Mouse (Mus musculus) layer of hippocampus, postnatal 36 days (tissue): Measurements from ENCODE around the gene Trmt112. TPM values are rescaled to one million over a fixed set of nuclear protein-coding genes. Genes with fewer than 3 reads are reported as not detected.

Experiments used
- DNase-seq, 2 experiments: peaks; one replicate each; pipeline ENCODE4 v3.0.0; 2022
- total RNA-seq, 2 experiments: library from RNA; stranded (reverse); gene quantifications; 2 replicates each; pipeline ENCODE4 v1.2.3; 2021

Trmt112 gene
- total RNA-seq, 2 experiments from 2014 or later = 46.5 to 48.1 TPM

- DNase-seq = no peak
These were observed 16.3 kb downstream of the Trmt112 start for GRCm38 (mm10) chr19:6925611-6926329.

DNA sequence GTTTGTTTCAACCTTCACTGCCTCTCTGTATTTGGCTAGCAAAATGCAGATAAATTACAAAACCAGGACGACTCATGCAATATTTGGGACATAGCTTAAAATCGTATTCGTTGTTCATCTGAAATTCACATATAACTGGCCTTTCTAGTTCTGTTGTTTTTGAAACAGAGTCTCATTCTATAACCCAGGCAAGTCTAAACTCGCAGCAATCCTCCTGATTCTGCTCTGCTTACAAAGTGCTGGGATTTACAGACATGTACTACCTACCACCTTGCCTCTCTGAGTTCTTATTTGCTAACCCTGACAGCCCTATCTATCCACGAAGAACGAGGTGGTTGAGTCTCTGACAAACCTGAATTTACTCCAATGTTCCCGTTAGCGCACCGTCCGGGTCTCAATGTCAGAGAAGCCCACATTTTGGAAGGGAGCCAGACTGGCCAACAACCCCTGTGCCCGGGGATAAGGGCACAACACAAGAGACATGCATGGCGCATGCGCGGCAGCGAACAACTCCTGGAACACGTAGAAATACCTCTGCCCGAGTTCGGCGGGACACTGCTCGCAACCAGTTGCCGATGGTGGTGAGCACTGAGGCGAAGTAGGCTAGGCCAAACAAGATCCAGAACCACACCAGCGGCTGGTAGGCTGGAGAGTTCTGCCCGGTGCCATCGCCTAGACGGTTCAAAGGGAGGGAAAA, 17.2 kb downstream of the Trmt112 start:
- no peak for DNase-seq

DNA sequence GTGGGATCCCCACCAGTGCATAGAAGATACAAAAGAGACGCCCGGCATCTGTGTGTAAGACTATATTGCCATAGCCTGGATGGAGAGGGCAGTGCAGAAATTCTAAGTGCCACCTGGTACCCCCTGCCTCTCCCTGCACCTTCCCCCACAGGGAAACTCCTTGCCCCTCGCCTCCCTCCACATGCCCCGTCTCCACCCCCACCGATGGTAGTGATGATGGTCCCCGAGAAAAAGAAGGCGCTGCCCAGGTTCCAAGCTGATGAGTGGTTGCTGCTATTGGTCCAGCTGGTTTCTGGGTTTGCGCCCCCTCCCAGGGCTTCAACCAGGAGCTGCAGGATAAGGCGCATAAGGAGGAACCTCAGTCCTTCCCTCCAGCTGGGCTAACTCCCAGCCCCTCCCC, 18.6 kb downstream of the Trmt112 start:
- no peak for DNase-seq

DNA sequence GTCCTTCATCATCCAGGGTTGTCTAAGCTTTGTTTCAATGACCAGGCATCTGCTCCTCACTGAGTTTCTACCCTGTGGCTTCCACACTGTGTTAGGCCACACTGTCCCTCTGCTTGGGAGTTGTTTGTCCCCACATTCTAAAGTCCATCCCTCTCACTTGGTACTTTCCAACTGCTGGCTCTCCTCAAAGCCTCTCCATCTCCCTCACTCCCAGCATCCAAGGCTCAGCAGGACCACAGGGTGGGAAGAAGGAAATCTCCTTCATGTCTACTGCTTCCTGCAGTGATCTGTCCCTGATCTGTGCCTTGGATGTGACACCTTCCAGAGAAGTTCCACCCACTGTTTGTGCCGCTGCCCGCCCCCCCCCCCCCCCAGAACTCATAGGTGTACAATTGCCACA, 21.5 kb downstream of the Trmt112 start:
- no peak for DNase-seq

DNA sequence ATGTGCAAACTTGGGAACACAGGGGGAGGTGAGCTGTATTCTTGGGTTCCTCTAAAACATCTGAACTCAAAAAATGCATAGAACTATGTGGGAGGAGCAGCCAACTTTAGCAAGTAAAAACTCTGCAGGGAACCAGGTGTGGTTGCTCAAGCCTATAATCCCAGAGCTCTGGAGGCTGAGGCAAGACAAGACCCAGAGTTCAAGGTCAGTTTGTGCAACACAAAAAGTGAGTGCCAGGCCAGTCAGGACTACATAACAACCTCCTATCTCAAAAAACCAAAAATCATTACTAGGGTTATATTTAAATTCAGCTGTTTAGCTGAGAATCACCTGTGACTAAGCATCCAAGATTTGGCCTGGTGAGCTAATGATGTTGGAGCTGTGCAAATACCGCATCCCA, 22.5 kb downstream of the Trmt112 start:
- DNase-seq = no peak

DNA sequence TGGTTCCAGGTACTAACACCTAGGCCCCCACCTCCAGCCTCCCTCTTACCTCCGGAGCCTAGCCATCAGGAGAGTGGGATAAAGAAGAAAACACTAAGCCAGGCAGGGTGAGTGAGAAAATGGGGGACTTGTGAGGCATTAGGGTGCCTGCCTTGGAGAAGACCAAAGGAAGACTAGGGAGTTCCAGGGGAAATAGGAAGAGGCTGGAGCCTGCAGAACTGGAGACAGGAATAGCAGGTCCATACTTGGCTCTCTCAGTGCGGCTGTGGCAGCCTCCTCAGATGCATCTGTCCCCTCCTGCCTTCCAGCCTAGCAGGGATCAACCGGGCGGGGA, 23.6 kb downstream of the Trmt112 start:
- no peak for DNase-seq

GRCm38 (mm10) chr19:6933436-6934194, 24.1 kb downstream of the Trmt112 start:
- DNase-seq = no peak

- DNase-seq = no peak
These were observed 24.9 kb downstream of the Trmt112 start, which contains the start of gene Kcnk4 for GRCm38 (mm10) chr19:6934195-6934977. Kcnk4 (minus strand) TSS chr19:6934515.

- no peak for DNase-seq
These were observed 26.8 kb downstream of the Trmt112 start for GRCm38 (mm10) chr19:6936299-6936698.

- no peak for DNase-seq
These were observed 28.3 kb downstream of the Trmt112 start for GRCm38 (mm10) chr19:6937541-6938465.

GRCm38 (mm10) chr19:6939106-6940002, 29.9 kb downstream of the Trmt112 start:
- DNase-seq = no peak

DNA sequence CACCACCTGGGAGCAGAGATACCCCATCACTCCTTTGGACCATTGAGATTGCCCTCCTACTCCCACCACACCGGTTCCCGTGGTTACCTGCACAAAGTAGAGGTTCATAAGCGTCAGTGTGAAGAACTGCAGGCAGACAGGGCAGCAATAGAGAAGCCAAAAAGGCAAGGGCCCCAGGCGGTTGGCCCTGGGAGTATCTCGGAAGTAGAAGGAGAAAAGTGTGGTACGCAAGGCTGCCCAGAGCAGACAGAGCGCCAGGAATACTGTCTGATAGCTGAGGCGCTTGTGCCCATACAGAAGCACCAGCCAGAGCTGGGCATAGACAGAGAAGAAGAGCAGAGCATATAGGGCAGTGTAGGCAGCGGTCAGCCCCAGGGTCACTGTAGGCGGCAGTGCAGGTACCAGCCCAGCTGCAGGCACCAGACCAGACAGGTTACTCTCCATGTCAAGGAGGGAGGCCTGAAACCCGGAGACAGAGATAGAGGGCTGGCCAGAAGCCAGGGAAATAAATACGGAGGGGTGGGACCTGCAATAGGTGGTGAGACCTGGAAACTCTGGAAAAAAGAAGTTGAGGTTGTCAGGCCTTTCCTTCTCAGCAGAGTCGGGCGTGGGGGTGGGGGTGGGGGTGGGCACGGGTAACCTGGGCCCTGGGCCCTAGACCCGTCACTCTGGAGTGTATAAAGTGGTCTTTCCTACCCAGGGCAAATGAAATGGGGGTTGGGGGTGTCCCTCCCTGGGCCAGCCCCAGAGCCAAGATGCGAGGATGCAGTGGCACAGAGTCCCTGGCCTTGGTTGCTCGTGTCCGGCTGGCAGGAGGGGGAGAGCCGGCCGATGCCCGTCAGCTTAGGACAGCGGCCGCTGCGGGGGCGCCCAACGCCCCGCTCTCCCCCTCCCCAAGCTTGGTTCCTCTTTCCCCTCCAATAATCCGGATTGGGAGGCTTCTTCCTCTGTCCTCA, 31.2 kb downstream of the Trmt112 start:
- no peak for DNase-seq

DNA sequence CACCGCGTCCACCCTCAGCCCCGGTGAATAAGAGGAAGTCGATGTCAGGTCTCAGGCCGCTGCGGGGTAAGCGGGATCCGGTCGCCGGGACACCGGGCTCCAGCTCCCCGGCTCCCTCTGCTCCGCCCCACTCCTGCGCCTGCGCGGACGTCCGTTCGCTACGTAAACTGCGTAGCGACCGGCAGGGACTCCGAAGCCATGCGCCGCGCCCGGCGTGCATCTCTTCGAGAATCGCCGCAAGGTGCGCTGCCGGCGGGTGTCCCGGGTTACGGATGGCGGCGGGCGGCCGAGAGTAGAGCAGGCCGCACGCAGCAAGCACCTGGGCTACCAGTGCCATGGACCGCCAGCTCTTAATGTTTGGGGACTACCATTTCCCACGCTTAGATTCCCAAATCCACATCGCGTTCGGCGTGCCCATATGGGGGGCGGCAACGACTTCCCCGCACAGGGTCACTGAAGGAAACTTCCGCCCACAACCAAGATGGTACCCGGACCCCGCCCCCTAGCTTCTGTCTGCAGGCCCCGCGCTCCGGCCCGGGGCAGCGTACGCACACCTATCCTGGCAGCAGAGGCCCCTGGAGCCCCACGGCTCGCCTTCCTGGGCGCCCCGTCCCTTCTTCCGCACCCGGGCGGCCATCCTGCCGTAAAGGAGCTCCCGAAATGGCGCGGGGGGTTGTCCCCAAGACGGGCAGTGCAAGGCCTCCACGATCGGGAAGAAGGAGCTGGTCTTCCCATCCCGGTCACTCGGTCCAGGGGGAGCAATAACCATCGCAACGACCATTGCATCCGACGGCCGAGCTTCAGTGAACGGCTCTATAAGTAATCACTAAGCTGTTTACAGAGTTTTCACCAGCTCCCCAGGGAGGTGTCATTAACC, 32.1 kb downstream of the Trmt112 start, which contains the start of gene Bad:
Bad (plus strand) TSS at position 490 of the 877 bp plus-strand sequence.
- DNase-seq = peak; percentile 93 to 95

DNA sequence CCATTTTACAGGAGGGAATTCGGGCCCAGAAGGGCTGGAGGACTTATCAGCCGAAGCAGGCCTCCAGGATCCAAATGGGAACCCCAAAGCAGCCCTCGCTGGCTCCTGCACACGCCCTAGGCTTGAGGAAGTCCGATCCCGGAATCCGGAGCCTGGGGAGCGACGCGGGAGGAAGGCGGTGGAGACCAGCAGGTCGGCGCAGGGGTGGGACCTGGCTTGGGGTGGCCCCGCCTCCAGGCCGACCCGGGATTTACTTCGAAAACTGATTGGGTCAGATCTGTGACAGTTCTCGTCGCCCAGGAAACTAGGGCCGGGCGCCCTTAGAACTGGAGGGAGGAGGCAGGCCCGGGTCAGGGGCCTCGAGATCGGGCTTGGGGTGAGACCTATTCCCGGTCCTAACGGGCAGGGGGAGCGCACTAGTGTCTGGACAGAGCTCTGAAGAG, 32.8 kb downstream of the Trmt112 start, which contains the start of gene Gpr137:
Gpr137 (minus strand) TSS at position 232 of the 443 bp plus-strand sequence.
- peak; percentile 93 to 94 for DNase-seq

- DNase-seq = no peak
These were observed 33.3 kb downstream of the Trmt112 start for GRCm38 (mm10) chr19:6942764-6943163.

DNA sequence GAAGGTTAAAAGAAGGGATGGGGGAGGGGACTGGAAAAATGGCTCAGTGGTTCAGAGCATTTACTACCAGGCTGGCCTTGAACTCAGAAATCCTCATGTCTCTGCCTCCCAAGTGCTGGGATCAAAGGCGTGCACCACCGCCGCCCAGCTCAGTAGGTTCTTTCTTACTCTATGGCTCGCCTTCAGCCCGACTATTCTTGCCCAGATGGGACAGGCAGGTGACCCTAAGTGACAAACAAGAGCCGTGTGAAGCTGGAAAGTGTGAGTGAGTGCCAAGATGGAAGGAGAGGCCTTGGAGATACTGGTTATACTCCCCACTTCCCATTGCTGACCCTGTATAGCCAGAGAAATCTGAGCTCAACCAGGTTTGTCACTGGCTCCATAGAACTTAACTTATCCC, 34.2 kb downstream of the Trmt112 start:
- no peak for DNase-seq

DNA sequence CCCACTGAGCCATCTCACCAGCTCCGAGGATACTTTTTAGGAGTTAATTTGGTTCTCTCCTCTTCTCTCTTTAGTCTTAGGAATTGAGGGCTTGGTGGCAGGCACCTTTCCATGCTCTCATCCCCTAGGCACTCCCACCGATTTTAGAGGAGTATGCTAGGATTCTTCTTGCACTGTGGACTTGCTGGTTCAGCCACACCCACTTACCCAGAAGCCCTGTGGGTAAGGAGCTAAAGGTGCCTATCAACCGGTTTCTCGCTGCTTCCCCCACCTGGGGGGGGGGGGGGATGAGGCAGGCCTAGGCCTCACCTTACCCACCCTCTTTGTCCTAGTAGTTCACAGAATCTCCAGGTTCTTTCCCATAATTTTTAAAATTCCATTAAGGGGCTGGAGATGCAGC, 38.2 kb downstream of the Trmt112 start:
- DNase-seq = no peak

GRCm38 (mm10) chr19:6948186-6948585, 38.7 kb downstream of the Trmt112 start:
- DNase-seq = no peak
